In the genomic region with DNA sequence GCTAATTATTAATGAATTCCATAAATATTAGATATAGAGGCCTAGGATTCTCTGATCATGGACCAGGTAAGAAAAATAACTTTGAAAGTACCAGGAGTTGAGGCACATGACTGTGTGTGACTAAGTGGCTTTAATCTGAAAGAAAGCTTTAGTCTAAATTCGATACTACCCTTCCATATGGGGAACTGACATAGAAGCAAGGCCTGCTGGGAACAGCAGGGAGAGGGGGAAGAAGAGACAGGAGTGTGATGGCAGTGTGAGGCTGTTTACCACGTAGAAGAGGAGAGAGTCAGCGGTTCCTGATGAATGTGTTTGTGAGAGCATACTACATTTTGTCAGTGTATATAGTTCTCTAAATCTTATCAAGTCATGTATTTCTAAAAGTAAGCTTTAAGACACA, we compare ENCODE assay signal across 28 mouse cellular contexts.
"Had no signal": no experiment of that assay in that cellular context is flagged by ENCODE, and none has a peak within 500 bp of the region (broad histone marks: within the 10 kb centered on the region; RNA-seq: fewer than 3 reads in every experiment).

No protein-coding gene starts in this region.

- H3K27ac ChIP-seq: embryonic facial prominence, embryonic 10.5 days; embryonic facial prominence, embryonic 12.5 days; embryonic facial prominence, embryonic 13.5 days; embryonic facial prominence, embryonic 15.5 days; forebrain, embryonic 10.5 days; forebrain, embryonic 12.5 days; forebrain, embryonic 13.5 days; forebrain, embryonic 15.5 days; gastrocnemius, adult 2 months; heart, adult 2 months had no signal

- ATAC-seq: forebrain, embryonic 13.5 days; forebrain, embryonic 14.5 days; forebrain, embryonic 15.5 days; forebrain, embryonic 16.5 days; forebrain, postnatal 0 days had no signal

- H3K4me3 ChIP-seq: embryonic facial prominence, embryonic 10.5 days; embryonic facial prominence, embryonic 12.5 days; embryonic facial prominence, embryonic 13.5 days; embryonic facial prominence, embryonic 15.5 days; erythroblast, embryonic 14.5 days; forebrain, embryonic 10.5 days; forebrain, embryonic 12.5 days; forebrain, embryonic 13.5 days; forebrain, embryonic 15.5 days; gastrocnemius, adult 2 months; heart, adult 2 months had no signal

- DNase-seq: cerebellum, adult 2 months; cerebellum, adult 8-10 months; cerebellum, adult 9-10 months; cerebellum, adult 9-11 months; cerebellum, postnatal 14 days; cerebellum, postnatal 25 days; cerebellum, postnatal 36 days; embryo, embryonic 11 days; forebrain, postnatal 0 days; gastrocnemius, adult 2 months; gastrocnemius, postnatal 10 days; gastrocnemius, postnatal 14 days; gastrocnemius, postnatal 25 days; gastrocnemius, postnatal 36 days; heart, adult 11 months; heart, adult 18-20 months; heart, adult 2 months had no signal
